8 mouse cellular contexts compared by ENCODE assay signal in genomic region chr8:10402606-10403005, GRCm38 (mm10).
DNase-seq lines count a peak whose midpoint lies in the region; ATAC-seq lines count a peak whose summit lies in the region.

No protein-coding gene starts in this region.

- 20% methylated on average over 4 of the region's 4 CpGs for WGBS in heart, embryonic 11.5 days (ENCODE audit: insufficient replicate concordance)
- 16% methylated on average over 4 of the region's 4 CpGs for WGBS in embryonic facial prominence, embryonic 11.5 days
- WGBS in neural tube, embryonic 11.5 days: 13% methylated on average over 4 of the region's 4 CpGs

- no peak overlapping the region for H3K4me3 ChIP-seq in heart, embryonic 11.5 days (ENCODE audit: low read depth, low read length)
- H3K4me3 ChIP-seq in embryonic facial prominence, embryonic 11.5 days (ENCODE audit: low read depth, low read length): no peak overlapping the region
- H3K4me3 ChIP-seq in neural tube, embryonic 11.5 days (ENCODE audit: low read depth, low read length): no peak overlapping the region

- no peak overlapping the region for H3K9ac ChIP-seq in heart, embryonic 11.5 days (ENCODE audit: low read depth, low read length)
- no peak overlapping the region for H3K9ac ChIP-seq in embryonic facial prominence, embryonic 11.5 days (replicated peaks; ENCODE audit: low read length)
- no peak overlapping the region for H3K9ac ChIP-seq in neural tube, embryonic 11.5 days (ENCODE audit: low read length)

- no peak overlapping the region for H3K27ac ChIP-seq in heart, embryonic 11.5 days (ENCODE audit: low read depth, low read length)
- H3K27ac ChIP-seq in embryonic facial prominence, embryonic 11.5 days (replicated peaks; ENCODE audit: low read depth, low read length): no peak overlapping the region
- H3K27ac ChIP-seq in neural tube, embryonic 11.5 days (ENCODE audit: low read depth, low read length): no peak overlapping the region

- no peak overlapping the region for H3K4me2 ChIP-seq in heart, embryonic 11.5 days
- no peak overlapping the region for H3K4me2 ChIP-seq in embryonic facial prominence, embryonic 11.5 days (ENCODE audit: low read depth, low read length)
- no peak overlapping the region for H3K4me2 ChIP-seq in neural tube, embryonic 11.5 days (ENCODE audit: low read depth)

- H3K9me3 ChIP-seq in heart, embryonic 11.5 days (replicated peaks; ENCODE audit: control insufficient read depth, low read length): no peaks in the 10 kb centered on the region
- no peaks in the 10 kb centered on the region for H3K9me3 ChIP-seq in embryonic facial prominence, embryonic 11.5 days (replicated peaks; ENCODE audit: control insufficient read depth, low read length)
- no peaks in the 10 kb centered on the region for H3K9me3 ChIP-seq in neural tube, embryonic 11.5 days (ENCODE audit: control insufficient read depth, low read length)

- no peaks in the 10 kb centered on the region for H3K36me3 ChIP-seq in heart, embryonic 11.5 days (ENCODE audit: control insufficient read depth, insufficient read depth, low read length)
- no peaks in the 10 kb centered on the region for H3K36me3 ChIP-seq in embryonic facial prominence, embryonic 11.5 days (replicated peaks; ENCODE audit: control insufficient read depth, insufficient read depth, low read depth, low read length)
- H3K36me3 ChIP-seq in neural tube, embryonic 11.5 days (ENCODE audit: control insufficient read depth, insufficient read depth, low read length): no peaks in the 10 kb centered on the region

- H3K27me3 ChIP-seq in heart, embryonic 11.5 days (ENCODE audit: control insufficient read depth, insufficient read depth, low read length): no peaks in the 10 kb centered on the region
- H3K27me3 ChIP-seq in embryonic facial prominence, embryonic 11.5 days (ENCODE audit: control insufficient read depth, insufficient read depth, low read length): no peaks in the 10 kb centered on the region
- no peaks in the 10 kb centered on the region for H3K27me3 ChIP-seq in neural tube, embryonic 11.5 days (ENCODE audit: control insufficient read depth, insufficient read depth, low read length)

- no peaks in the 10 kb centered on the region for H3K4me1 ChIP-seq in heart, embryonic 11.5 days (ENCODE audit: control insufficient read depth, insufficient read depth, low read length)
- no peaks in the 10 kb centered on the region for H3K4me1 ChIP-seq in embryonic facial prominence, embryonic 11.5 days (ENCODE audit: control insufficient read depth, insufficient read depth, low read length)
- no peaks in the 10 kb centered on the region for H3K4me1 ChIP-seq in neural tube, embryonic 11.5 days (ENCODE audit: control insufficient read depth, insufficient read depth, low read length)

- no peak for ATAC-seq in heart, embryonic 11.5 days (replicated peaks; ENCODE audit: insufficient number of reproducible peaks, low FRiP score, low TSS enrichment)
- no peak for ATAC-seq in embryonic facial prominence, embryonic 11.5 days (replicated peaks; ENCODE audit: insufficient number of reproducible peaks, low FRiP score, low TSS enrichment, low read depth)
- no peak for ATAC-seq in neural tube, embryonic 11.5 days (ENCODE audit: insufficient read depth, low FRiP score, low TSS enrichment)

- peak; percentile 27 to 78 for DNase-seq in heart, adult 18-20 months
- peak; percentile 36 for DNase-seq in urinary bladder, postnatal 25 days (ENCODE audit: low spot score)
- no peak for DNase-seq in urinary bladder, postnatal 36 days (ENCODE audit: low spot score in 2 of 2)
- DNase-seq in embryonic facial prominence, embryonic 11.5 days (ENCODE audit: low spot score): peak; percentile 89
- DNase-seq in layer of hippocampus, adult 9-11 months: peak; percentile 28
- peak; percentile 68 for DNase-seq in neural tube, embryonic 11.5 days (ENCODE audit: low spot score)
- no peak for DNase-seq in frontal cortex, postnatal 25 days (ENCODE audit: low spot score in 2 of 2)

Comparison
In these comparisons a context has a peak if more than half of its experiments do, and no peak if none do; other contexts are left out.
1. DNase-seq: peak in heart, adult 18-20 months (2 of 2), urinary bladder, postnatal 25 days (single experiment), embryonic facial prominence, embryonic 11.5 days (single experiment), layer of hippocampus, adult 9-11 months (single experiment) and neural tube, embryonic 11.5 days (single experiment); none in urinary bladder, postnatal 36 days (0 of 2) and frontal cortex, postnatal 25 days (0 of 2).